Mouse (Mus musculus): ENCODE results near the gene Zfp286. TPM values are rescaled to one million over a fixed set of nuclear protein-coding genes. Genes with fewer than 3 reads are reported as not detected.

Zfp286 gene
- polyA plus RNA-seq, 1 experiment from 2014 or later: 38.8 TPM

DNA sequence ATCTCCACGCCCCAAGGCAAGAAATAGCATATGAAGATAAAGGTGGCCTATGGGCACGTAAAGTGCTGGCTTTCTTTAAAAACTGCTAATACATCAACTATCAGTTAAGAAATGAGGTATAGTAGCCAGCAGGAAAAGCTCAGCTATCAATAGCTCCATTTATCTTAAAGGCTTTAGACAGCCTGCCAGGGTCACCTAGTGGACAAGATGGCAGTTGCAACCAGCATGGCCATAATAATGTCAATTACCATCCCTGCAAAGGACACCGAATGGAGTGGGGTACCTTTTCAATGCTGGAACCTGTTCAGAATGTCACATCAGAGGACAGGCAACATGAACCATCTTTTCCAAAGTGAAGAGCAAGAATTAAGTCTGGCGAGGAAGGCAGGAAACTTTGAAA is 19.9 kb upstream of the Zfp286 start:
- Histone ChIP-seq H3K27ac (ENCODE audit: low read length) (no peak overlapping the region), H3K27me3 (replicated peaks; ENCODE audit: control insufficient read depth, insufficient read depth, low read length) (no peaks in the 10 kb centered on the region; the same call in 1 of the 2 replicates), H3K4me3 (replicated peaks; ENCODE audit: low read length) (no peak overlapping the region), H3K36me3 (ENCODE audit: control insufficient read depth, insufficient read depth) (no peaks in the 10 kb centered on the region), H3K4me2 (ENCODE audit: low read length) (no peak overlapping the region), H3K4me1 (replicated peaks; ENCODE audit: control insufficient read depth, insufficient read depth, low read length) (no peaks in the 10 kb centered on the region), H3K9ac (replicated peaks; ENCODE audit: low read depth, low read length) (no peak overlapping the region), H3K9me3 (ENCODE audit: control insufficient read depth, low read length) (no peaks in the 10 kb centered on the region)
- WGBS: 73% methylated on average over 4 of the region's 4 CpGs
- ATAC-seq: no peak

DNA sequence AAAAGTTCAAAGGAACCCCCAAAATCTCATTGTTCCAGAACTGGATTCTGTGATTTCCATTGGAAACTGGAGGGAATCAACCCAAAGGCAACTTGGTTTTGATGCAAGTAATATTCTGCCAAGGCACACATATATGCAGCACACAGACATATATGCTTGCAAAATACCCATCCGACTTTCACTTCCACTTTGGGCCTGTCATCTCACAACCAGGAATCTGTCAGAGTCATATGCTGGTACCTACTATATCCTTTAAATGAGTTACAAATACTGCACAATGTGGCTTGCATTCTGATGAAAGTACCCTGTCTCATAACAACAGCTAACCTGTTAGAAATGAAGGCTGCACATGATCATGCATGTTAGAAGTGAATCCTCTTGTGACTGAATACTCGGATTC is 18.7 kb upstream of the Zfp286 start:
- no peak overlapping the region for H3K4me3 ChIP-seq (replicated peaks; ENCODE audit: low read length)
- no peaks in the 10 kb centered on the region for H3K4me1 ChIP-seq (replicated peaks; ENCODE audit: control insufficient read depth, insufficient read depth, low read length)
- no peaks in the 10 kb centered on the region for H3K36me3 ChIP-seq (ENCODE audit: control insufficient read depth, insufficient read depth)
- no peak overlapping the region for H3K9ac ChIP-seq (replicated peaks; ENCODE audit: low read depth, low read length)
- no peaks in the 10 kb centered on the region; the same call in 1 of the 2 replicates for H3K27me3 ChIP-seq (replicated peaks; ENCODE audit: control insufficient read depth, insufficient read depth, low read length)
- no peaks in the 10 kb centered on the region for H3K9me3 ChIP-seq (ENCODE audit: control insufficient read depth, low read length)
- ATAC-seq: no peak
- 86% methylated on average over 2 of the region's 2 CpGs for WGBS
- no peak overlapping the region for H3K27ac ChIP-seq (ENCODE audit: low read length)
- H3K4me2 ChIP-seq (ENCODE audit: low read length): no peak overlapping the region

DNA sequence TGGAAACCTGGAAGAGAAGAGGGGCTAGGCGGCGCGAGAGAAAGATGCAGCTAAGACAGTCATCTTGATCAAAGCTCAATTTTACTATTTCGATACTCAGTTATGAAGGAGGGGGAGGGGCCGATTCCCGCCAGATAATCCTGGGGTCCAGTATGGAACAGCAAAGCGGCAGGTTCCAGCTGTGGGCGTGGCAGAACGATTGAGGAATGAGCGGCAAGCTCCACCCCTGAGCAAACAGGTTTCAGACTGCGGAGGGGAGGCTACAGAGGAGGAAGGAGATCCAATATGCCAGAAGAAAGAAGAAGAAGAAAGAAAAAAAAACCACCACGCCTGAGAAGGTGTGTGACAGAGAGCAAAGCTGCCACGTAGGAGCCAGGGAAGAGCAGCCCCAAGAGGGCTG is 14.9 kb upstream of the Zfp286 start:
- H3K27me3 ChIP-seq (replicated peaks; ENCODE audit: control insufficient read depth, insufficient read depth, low read length): no peaks in the 10 kb centered on the region; the same call in 1 of the 2 replicates
- no peak overlapping the region for H3K4me3 ChIP-seq (replicated peaks; ENCODE audit: low read length)
- H3K9me3 ChIP-seq (ENCODE audit: control insufficient read depth, low read length): no peaks in the 10 kb centered on the region
- ATAC-seq: no peak
- no peak overlapping the region for H3K4me2 ChIP-seq (ENCODE audit: low read length)
- 57% methylated on average over 13 of the region's 13 CpGs for WGBS
- no peak overlapping the region for H3K9ac ChIP-seq (replicated peaks; ENCODE audit: low read depth, low read length)
- no peaks in the 10 kb centered on the region for H3K4me1 ChIP-seq (replicated peaks; ENCODE audit: control insufficient read depth, insufficient read depth, low read length)
- no peaks in the 10 kb centered on the region for H3K36me3 ChIP-seq (ENCODE audit: control insufficient read depth, insufficient read depth)
- no peak overlapping the region for H3K27ac ChIP-seq (ENCODE audit: low read length)

DNA sequence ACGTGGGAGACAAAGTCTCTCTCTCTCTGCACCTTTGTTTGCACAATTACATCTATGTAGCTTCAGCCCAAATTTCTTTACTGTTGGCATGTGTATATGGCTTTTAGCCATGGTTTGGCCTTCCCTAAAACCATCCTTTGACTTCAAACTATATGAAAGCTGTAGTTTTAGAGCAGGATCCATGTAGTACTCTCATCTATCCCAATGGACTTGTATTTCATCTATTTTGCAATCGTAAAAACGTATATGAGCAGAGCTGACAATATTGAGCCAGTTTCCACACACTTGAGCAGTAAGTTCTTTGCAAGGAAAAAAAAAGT is 315 bp upstream of the Zfp286 start:
- no peak for ATAC-seq
- Histone ChIP-seq H3K4me2 (ENCODE audit: low read length) (peak overlapping the region; percentile 82), H3K27me3 (replicated peaks; ENCODE audit: control insufficient read depth, insufficient read depth, low read length) (no peaks in the 10 kb centered on the region), H3K9ac (replicated peaks; ENCODE audit: low read depth, low read length) (peak overlapping the region; percentile 65), H3K4me3 (replicated peaks; ENCODE audit: low read length) (peak overlapping the region; percentile 59), H3K27ac (ENCODE audit: low read length) (peak overlapping the region; percentile 66; the same call in 1 of the 2 replicates), H3K4me1 (replicated peaks; ENCODE audit: control insufficient read depth, insufficient read depth, low read length) (peaks cover 10% of the 10 kb centered on the region), H3K9me3 (ENCODE audit: control insufficient read depth, low read length) (peaks cover 4% of the 10 kb centered on the region), H3K36me3 (ENCODE audit: control insufficient read depth, insufficient read depth) (peaks cover 20% of the 10 kb centered on the region)
- 58% methylated on average over 3 of the region's 3 CpGs for WGBS

DNA sequence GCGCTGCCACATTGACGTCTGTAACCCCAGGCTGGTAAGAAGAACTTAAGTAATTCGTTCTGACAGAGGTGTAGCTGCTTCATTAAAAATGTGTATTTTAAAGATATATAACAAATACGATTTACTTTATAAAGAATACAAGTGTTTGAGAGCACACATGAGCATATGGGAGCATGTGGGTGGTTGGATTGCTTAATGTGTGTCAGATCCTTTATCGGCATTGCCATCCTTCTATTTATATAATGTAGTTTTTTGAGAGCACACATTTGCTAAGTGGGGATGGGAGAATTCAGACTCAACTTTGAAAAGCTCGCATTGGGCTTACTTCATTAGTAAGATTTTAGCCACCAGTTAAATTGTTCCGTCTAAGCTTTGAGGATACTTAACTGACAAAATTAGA is 12.8 kb downstream of the Zfp286 start:
- Histone ChIP-seq H3K9me3 (ENCODE audit: control insufficient read depth, low read length) (peaks cover 56% of the 10 kb centered on the region), H3K36me3 (ENCODE audit: control insufficient read depth, insufficient read depth) (peaks cover 43% of the 10 kb centered on the region), H3K4me2 (ENCODE audit: low read length) (no peak overlapping the region), H3K27ac (ENCODE audit: low read length) (no peak overlapping the region), H3K4me1 (replicated peaks; ENCODE audit: control insufficient read depth, insufficient read depth, low read length) (no peaks in the 10 kb centered on the region), H3K27me3 (replicated peaks; ENCODE audit: control insufficient read depth, insufficient read depth, low read length) (no peaks in the 10 kb centered on the region), H3K9ac (replicated peaks; ENCODE audit: low read depth, low read length) (no peak overlapping the region), H3K4me3 (replicated peaks; ENCODE audit: low read length) (no peak overlapping the region)
- 96% methylated on average over 7 of the region's 7 CpGs for WGBS
- no peak for ATAC-seq

DNA sequence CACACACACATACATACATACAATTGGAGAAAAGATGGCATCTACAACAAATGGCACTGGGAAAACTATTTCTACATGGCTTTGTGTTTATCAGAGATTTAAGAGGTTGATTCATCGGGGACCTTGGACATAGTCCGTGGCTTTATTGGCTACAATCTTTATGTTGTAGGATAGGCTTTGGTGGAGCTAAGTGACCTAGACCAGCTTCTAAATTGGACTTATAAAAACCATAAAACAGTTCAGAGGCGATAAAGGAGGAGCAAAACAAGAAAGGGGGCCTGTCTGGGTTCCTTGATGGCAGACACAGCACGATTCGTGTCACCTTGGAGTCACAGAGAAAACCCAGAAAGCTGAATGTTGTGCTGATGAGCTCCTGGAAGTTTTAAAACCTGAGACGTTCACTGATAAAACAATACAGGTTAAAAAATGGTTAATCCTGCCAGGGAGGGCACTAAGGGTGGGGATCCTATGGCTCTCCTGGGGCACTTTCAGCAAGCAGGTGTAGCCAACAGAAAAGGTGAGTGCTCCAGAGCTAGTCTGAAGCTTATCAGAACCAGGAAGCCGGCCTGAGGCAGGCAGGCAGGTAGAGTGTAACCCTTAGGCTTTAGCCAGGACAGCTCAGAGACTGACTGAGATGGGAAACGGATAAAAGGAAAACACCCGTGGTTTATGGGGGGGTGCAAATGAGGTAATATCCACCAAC is 28.4 kb downstream of the Zfp286 start:
- no peaks in the 10 kb centered on the region for H3K27me3 ChIP-seq (replicated peaks; ENCODE audit: control insufficient read depth, insufficient read depth, low read length)
- H3K9ac ChIP-seq (replicated peaks; ENCODE audit: low read depth, low read length): no peak overlapping the region
- no peak overlapping the region for H3K27ac ChIP-seq (ENCODE audit: low read length)
- no peaks in the 10 kb centered on the region for H3K9me3 ChIP-seq (ENCODE audit: control insufficient read depth, low read length)
- ATAC-seq: no peak
- no peak overlapping the region for H3K4me2 ChIP-seq (ENCODE audit: low read length)
- no peaks in the 10 kb centered on the region for H3K36me3 ChIP-seq (ENCODE audit: control insufficient read depth, insufficient read depth)
- WGBS: 82% methylated on average over 9 of the region's 9 CpGs
- peaks cover 5% of the 10 kb centered on the region for H3K4me1 ChIP-seq (replicated peaks; ENCODE audit: control insufficient read depth, insufficient read depth, low read length)
- no peak overlapping the region for H3K4me3 ChIP-seq (replicated peaks; ENCODE audit: low read length)

DNA sequence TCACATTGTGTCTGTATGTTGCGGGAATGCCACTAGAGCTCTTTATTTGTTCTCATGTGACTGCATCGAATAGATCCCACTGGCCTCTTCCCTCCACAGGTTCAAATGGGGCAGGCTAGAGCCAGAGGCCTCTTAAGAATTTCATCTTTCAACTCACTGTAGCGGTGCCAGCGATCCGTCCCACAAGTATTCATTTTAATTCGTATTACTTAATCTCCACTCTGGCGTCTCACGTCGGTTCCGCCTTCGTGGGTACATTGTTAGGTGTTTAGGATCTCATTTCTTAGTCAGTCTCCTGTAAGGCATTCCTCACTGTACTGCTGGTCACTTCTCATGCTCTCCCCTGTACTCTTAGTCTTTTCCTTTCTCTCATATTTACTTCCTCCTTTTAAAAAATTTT is 30.8 kb downstream of the Zfp286 start:
- no peaks in the 10 kb centered on the region for H3K9me3 ChIP-seq (ENCODE audit: control insufficient read depth, low read length)
- H3K27me3 ChIP-seq (replicated peaks; ENCODE audit: control insufficient read depth, insufficient read depth, low read length): no peaks in the 10 kb centered on the region
- H3K4me2 ChIP-seq (ENCODE audit: low read length): no peak overlapping the region
- no peaks in the 10 kb centered on the region for H3K36me3 ChIP-seq (ENCODE audit: control insufficient read depth, insufficient read depth)
- no peak for ATAC-seq
- peaks cover 5% of the 10 kb centered on the region for H3K4me1 ChIP-seq (replicated peaks; ENCODE audit: control insufficient read depth, insufficient read depth, low read length)
- no peak overlapping the region for H3K4me3 ChIP-seq (replicated peaks; ENCODE audit: low read length)
- 70% methylated on average over 11 of the region's 11 CpGs for WGBS
- no peak overlapping the region for H3K9ac ChIP-seq (replicated peaks; ENCODE audit: low read depth, low read length)
- no peak overlapping the region for H3K27ac ChIP-seq (ENCODE audit: low read length)

DNA sequence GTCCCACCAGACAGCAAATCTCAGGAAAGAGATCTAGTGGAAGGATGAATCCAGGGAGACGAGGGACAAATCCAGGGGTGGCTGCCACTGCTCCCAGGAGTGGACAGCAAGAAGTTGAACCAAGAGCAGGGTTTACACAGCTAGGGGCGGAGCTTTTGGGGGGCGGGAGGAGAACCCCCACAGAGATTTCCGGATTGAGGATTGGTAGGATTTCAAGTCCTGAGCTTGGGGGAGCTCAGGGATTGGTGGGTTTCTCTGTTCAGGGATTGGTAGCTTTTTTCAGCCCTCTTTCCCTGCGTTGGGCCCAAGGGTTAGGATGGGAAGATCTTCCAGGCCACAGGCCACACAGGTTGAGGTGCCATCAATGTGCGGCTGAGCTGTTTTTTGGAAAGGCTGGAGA is 31.4 kb downstream of the Zfp286 start:
- Histone ChIP-seq H3K27me3 (replicated peaks; ENCODE audit: control insufficient read depth, insufficient read depth, low read length) (no peaks in the 10 kb centered on the region), H3K4me3 (replicated peaks; ENCODE audit: low read length) (no peak overlapping the region), H3K4me2 (ENCODE audit: low read length) (no peak overlapping the region), H3K4me1 (replicated peaks; ENCODE audit: control insufficient read depth, insufficient read depth, low read length) (peaks cover 5% of the 10 kb centered on the region), H3K9ac (replicated peaks; ENCODE audit: low read depth, low read length) (no peak overlapping the region), H3K36me3 (ENCODE audit: control insufficient read depth, insufficient read depth) (no peaks in the 10 kb centered on the region), H3K27ac (ENCODE audit: low read length) (no peak overlapping the region), H3K9me3 (ENCODE audit: control insufficient read depth, low read length) (no peaks in the 10 kb centered on the region)
- no peak for ATAC-seq
- 77% methylated on average over 6 of the region's 6 CpGs for WGBS

DNA sequence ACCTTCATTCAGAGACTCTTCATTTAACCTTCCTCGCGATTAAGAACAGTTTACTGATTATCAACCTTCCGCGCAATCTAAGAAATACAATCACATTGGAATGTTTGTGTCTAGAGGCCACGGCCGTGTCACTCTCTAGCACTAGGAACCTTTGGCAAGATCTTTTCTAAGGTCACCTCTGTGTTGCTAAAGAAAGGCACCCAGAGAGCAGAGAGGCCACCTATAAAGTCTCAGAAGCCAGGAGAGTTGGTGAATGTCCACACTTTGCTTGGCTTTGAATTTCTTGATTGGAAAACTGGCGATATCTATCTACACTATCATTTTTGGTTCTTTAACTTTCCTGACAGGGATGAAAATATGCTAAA is 32.1 kb downstream of the Zfp286 start:
- Histone ChIP-seq H3K4me1 (replicated peaks; ENCODE audit: control insufficient read depth, insufficient read depth, low read length) (peaks cover 5% of the 10 kb centered on the region), H3K36me3 (ENCODE audit: control insufficient read depth, insufficient read depth) (no peaks in the 10 kb centered on the region), H3K9me3 (ENCODE audit: control insufficient read depth, low read length) (no peaks in the 10 kb centered on the region), H3K4me2 (ENCODE audit: low read length) (peak overlapping the region; percentile 69), H3K27me3 (replicated peaks; ENCODE audit: control insufficient read depth, insufficient read depth, low read length) (no peaks in the 10 kb centered on the region), H3K27ac (ENCODE audit: low read length) (no peak overlapping the region), H3K9ac (replicated peaks; ENCODE audit: low read depth, low read length) (peak overlapping the region; percentile 65), H3K4me3 (replicated peaks; ENCODE audit: low read length) (peak overlapping the region; percentile 49)
- ATAC-seq: peak; percentile 47
- 6% methylated on average over 7 of the region's 7 CpGs for WGBS

All from forebrain, embryonic 16.5 days (tissue).